Mouse (Mus musculus): ENCODE measurements around the gene Rbm34.

GRCm38 (mm10) chr8:126972649-126973048 lies 1.8 kb upstream of the Rbm34 start:
- TF ChIP-seq CTCF (IDR thresholded peaks at IDR 0.05; ENCODE audit: low read depth): no peak
- TF ChIP-seq EP300 (IDR thresholded peaks at IDR 0.05; ENCODE audit: low read depth): no peak

All from liver, postnatal 0 days (tissue).